Mouse (Mus musculus) liver, adult 2 months (tissue): ENCODE data around the gene Lrp3. TPM values are rescaled to one million over a fixed set of nuclear protein-coding genes. Genes with fewer than 3 reads are reported as not detected.
A peak's percentile ranks its signal among the peaks of the same experiment; 100 is the strongest.

Experiments used
- DNase-seq: peaks from one replicate; pipeline ENCODE4 v3.0.0-alpha.2; 2011; ENCODE audit warnings: low read depth, low spot score; ENCODE audit errors: extremely low read depth
- H3K27ac ChIP-seq: fragments of 200-500 bp; replicated peaks from 2 replicates; pipeline ENCODE4 v1.5.1; 2012; ENCODE audit warnings: low read depth, mild to moderate bottlenecking, control low read depth, inconsistent platforms, low read length; ENCODE audit not compliant: insufficient read depth
- H3K27me3 ChIP-seq: fragments of 200-500 bp; 2 replicates; pipeline ENCODE4 v1.6.1; 2012; ENCODE audit warnings: mild to moderate bottlenecking, moderate library complexity, low read length, inconsistent platforms; ENCODE audit not compliant: control insufficient read depth, insufficient read depth
- H3K36me3 ChIP-seq: fragments of 200-500 bp; 2 replicates; pipeline ENCODE4 v1.6.1; 2012; ENCODE audit warnings: low read length, inconsistent platforms; ENCODE audit not compliant: control insufficient read depth, insufficient read depth
- H3K4me1 ChIP-seq: fragments of 200-500 bp; 2 replicates; pipeline ENCODE4 v1.6.1; 2011; ENCODE audit warnings: low read length; ENCODE audit not compliant: control insufficient read depth, insufficient read depth
- H3K4me3 ChIP-seq: fragments of 200-500 bp; 2 replicates; pipeline ENCODE4 v1.5.1; 2011; ENCODE audit warnings: low read depth, mild to moderate bottlenecking, control low read depth, low read length, moderate library complexity; ENCODE audit not compliant: insufficient read depth
- H3K79me2 ChIP-seq: fragments of 200-500 bp; 2 replicates; pipeline ENCODE4 v1.6.1; 2012; ENCODE audit warnings: inconsistent platforms, mild to moderate bottlenecking, low read length, moderate library complexity; ENCODE audit not compliant: control insufficient read depth, insufficient read depth
- H3K9ac ChIP-seq: fragments of 200-500 bp; 2 replicates; pipeline ENCODE4 v1.6.1; 2012; ENCODE audit warnings: low read depth, mild to moderate bottlenecking, control low read depth, inconsistent platforms, low read length
- CTCF ChIP-seq: fragments of 200-500 bp; IDR thresholded peaks from 2 replicates; pipeline ENCODE4 v1.5.1; 2011; ENCODE audit warnings: low read depth, low read length, control low read depth
- POLR2A ChIP-seq: fragments of 200-500 bp; IDR thresholded peaks from 2 replicates; pipeline ENCODE4 v1.6.1; 2011; ENCODE audit warnings: low read length, control low read depth; ENCODE audit not compliant: insufficient read depth; ENCODE audit errors: extremely low read depth
- WGBS: fragments of 180-500 bp; shearing (Covaris S2); methylation state at CpG from one replicate; pipeline ENCODE4 v1.1.7; 2018; 5-methylcytosine and 5-hydroxymethylcytosine counted together
- polyA plus RNA-seq: library from polyadenylated mRNA; depleted of rRNA; stranded (reverse); fragments of >200 nt; gene quantifications from 2 replicates; pipeline ENCODE4 v1.2.3, GENCODE M21; 2012; rRNA removed
- total RNA-seq: library from RNA; depleted of rRNA; stranded (reverse); fragments of >200 nt; gene quantifications from 2 replicates; pipeline ENCODE4 v1.2.3, GENCODE M21; 2014; rRNA removed

Gene Lrp3
- total and polyA plus RNA-seq, 2 experiments: 6.1 to 15.2 TPM

- no peak overlapping the region for H3K27ac ChIP-seq
- H3K4me1 ChIP-seq: peaks cover 16% of the 10 kb centered on the region
- TF ChIP-seq CTCF (no peak), POLR2A (no peak)
- H3K4me3 ChIP-seq: no peak overlapping the region
- H3K36me3 ChIP-seq: no peaks in the 10 kb centered on the region
- H3K27me3 ChIP-seq: no peaks in the 10 kb centered on the region
- WGBS: 88% methylated on average over 6 of the region's 6 CpGs
- no peak for DNase-seq
- H3K9ac ChIP-seq: no peak overlapping the region
- H3K79me2 ChIP-seq: no peaks in the 10 kb centered on the region
These were observed 52.9 kb downstream of the Lrp3 start for GRCm38 (mm10) chr7:35162443-35162842.

- H3K9ac ChIP-seq: no peak overlapping the region
- 69% methylated on average over 3 of the region's 3 CpGs for WGBS
- H3K79me2 ChIP-seq: no peaks in the 10 kb centered on the region
- 0 out of 2 replicates have a peak, but pooled peaks cover 2% of the 10 kb centered on the region for H3K4me1 ChIP-seq
- no peak overlapping the region for H3K4me3 ChIP-seq
- TF ChIP-seq POLR2A: no peak
- TF ChIP-seq CTCF: no peak
- no peaks in the 10 kb centered on the region for H3K27me3 ChIP-seq
- H3K36me3 ChIP-seq: no peaks in the 10 kb centered on the region
- no peak overlapping the region for H3K27ac ChIP-seq
- no peak for DNase-seq
These were observed 57.8 kb downstream of the Lrp3 start for GRCm38 (mm10) chr7:35157512-35157911.

- H3K27me3 ChIP-seq: no peaks in the 10 kb centered on the region
- 84% methylated on average over 16 of the region's 16 CpGs for WGBS
- no peak overlapping the region for H3K4me3 ChIP-seq
- 0 out of 2 replicates have a peak, but pooled peaks cover 2% of the 10 kb centered on the region for H3K4me1 ChIP-seq
- TF ChIP-seq CTCF (no peak), POLR2A (no peak)
- H3K27ac ChIP-seq: no peak overlapping the region
- no peak overlapping the region for H3K9ac ChIP-seq
- no peak for DNase-seq
- no peaks in the 10 kb centered on the region for H3K79me2 ChIP-seq
- no peaks in the 10 kb centered on the region for H3K36me3 ChIP-seq
These were observed 58.5 kb downstream of the Lrp3 start for GRCm38 (mm10) chr7:35156561-35157477.

GRCm38 (mm10) chr7:35154449-35154848 is 60.8 kb downstream of the Lrp3 start:
- Histone ChIP-seq H3K4me1 (peaks cover 12% of the 10 kb centered on the region), H3K36me3 (no peaks in the 10 kb centered on the region), H3K79me2 (no peaks in the 10 kb centered on the region), H3K27ac (no peak overlapping the region), H3K9ac (no peak overlapping the region), H3K4me3 (no peak overlapping the region), H3K27me3 (no peaks in the 10 kb centered on the region)
- no peak for DNase-seq
- WGBS: 59% methylated on average over 12 of the region's 12 CpGs
- no peak for TF ChIP-seq CTCF
- TF ChIP-seq POLR2A: no peak

- peaks cover 43% of the 10 kb centered on the region for H3K4me1 ChIP-seq
- no peaks in the 10 kb centered on the region for H3K36me3 ChIP-seq
- TF ChIP-seq CTCF (no peak), POLR2A (no peak)
- 83% methylated on average over 5 of the region's 5 CpGs for WGBS
- peak overlapping the region; percentile 72 for H3K27ac ChIP-seq
- no peak overlapping the region for H3K4me3 ChIP-seq
- H3K9ac ChIP-seq: no peak overlapping the region
- DNase-seq: no peak
- H3K79me2 ChIP-seq: no peaks in the 10 kb centered on the region
- no peaks in the 10 kb centered on the region for H3K27me3 ChIP-seq
These were observed 64.4 kb downstream of the Lrp3 start for GRCm38 (mm10) chr7:35150860-35151259.

Other genes with a start within 250 kb of the Lrp3 start
- gene Cebpg, start 158.9 kb downstream of the Lrp3 start, total RNA-seq: 24.9 and 26.4 TPM in 2 replicates
- 7.3 and 8.5 TPM in 2 replicates for gene Cebpg, start 158.9 kb downstream of the Lrp3 start, polyA plus RNA-seq
- 177 and 199 TPM in 2 replicates for gene Cebpa, start 96.2 kb downstream of the Lrp3 start, total RNA-seq
- gene Cebpa, start 96.2 kb downstream of the Lrp3 start, polyA plus RNA-seq: 349 and 390 TPM in 2 replicates
- gene Slc7a10, start 29.1 kb downstream of the Lrp3 start, total RNA-seq: 0.07 and 0.09 TPM in 2 replicates
- gene Slc7a10, start 29.1 kb downstream of the Lrp3 start, polyA plus RNA-seq: not detected in 2 replicates
- 4.1 and 5.3 TPM in 2 replicates for gene Gpatch1, start 102.9 kb upstream of the Lrp3 start, total RNA-seq
- gene Gpatch1, start 102.9 kb upstream of the Lrp3 start, polyA plus RNA-seq: 1.9 and 2.5 TPM in 2 replicates
- 14.0 and 18.5 TPM in 2 replicates for gene Rhpn2, start 118.7 kb upstream of the Lrp3 start, total RNA-seq
- 6.8 and 6.9 TPM in 2 replicates for gene Rhpn2, start 118.7 kb upstream of the Lrp3 start, polyA plus RNA-seq
- gene Faap24, start 181.3 kb upstream of the Lrp3 start, total RNA-seq: 0.81 and 1.0 TPM in 2 replicates
- gene Faap24, start 181.3 kb upstream of the Lrp3 start, polyA plus RNA-seq: 1.8 and 2.1 TPM in 2 replicates
- 3.2 TPM in 2 replicates for gene Cep89, start 181.5 kb upstream of the Lrp3 start, total RNA-seq
- gene Cep89, start 181.5 kb upstream of the Lrp3 start, polyA plus RNA-seq: 3.3 and 5.0 TPM in 2 replicates
- not detected in 2 replicates for gene Slc7a9, start 233.3 kb upstream of the Lrp3 start, total RNA-seq
- 0.06 TPM in 1 of 2 replicates, not detected in the other for gene Slc7a9, start 233.3 kb upstream of the Lrp3 start, polyA plus RNA-seq